Mouse (Mus musculus): ENCODE results near the gene Limch1.

The Limch1 gene

DNA sequence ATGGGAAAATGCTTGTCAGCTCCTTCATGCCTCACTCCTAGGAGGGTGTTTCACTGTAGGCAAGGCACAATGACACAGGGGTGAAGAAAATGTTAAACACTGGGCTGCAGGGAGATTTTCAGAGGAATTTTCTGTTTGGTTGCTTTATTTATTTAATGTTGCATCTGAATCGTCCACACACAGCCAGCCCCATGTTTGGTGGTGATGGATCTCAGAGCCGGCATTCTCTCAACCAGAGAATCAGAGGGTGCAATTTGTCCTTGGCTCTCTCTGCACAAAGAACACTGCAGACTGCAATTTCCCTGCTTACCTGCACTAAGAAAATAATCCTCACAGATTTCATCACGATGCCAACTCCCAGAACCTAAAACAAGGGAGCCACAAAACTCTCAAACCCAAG is 357.4 kb downstream of the Limch1 start:
- no peak for DNase-seq (ENCODE audit: low read depth)

DNA sequence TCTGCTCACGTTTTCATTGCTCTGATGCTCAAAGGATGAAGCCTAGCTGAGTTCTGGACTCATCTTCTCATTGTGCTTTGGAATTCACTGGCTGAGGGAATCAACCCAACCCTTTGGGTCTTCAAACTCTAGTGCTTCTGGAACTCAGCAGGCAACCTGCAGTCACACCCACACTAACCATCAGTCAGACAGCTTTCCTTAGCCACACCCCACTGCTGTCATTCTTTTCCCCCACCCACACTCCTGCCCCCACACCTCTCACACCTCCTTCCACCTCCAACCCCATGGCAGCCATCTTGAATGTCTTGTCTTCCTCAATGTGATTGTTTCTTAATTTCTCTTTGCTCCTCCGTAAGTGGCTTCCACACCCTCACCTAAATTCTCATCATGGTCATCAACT is 360.6 kb downstream of the Limch1 start:
- DNase-seq (ENCODE audit: low read depth), result no peak

Data from induced T-regulatory cell, adult 2 months (primary cell).